Mouse (Mus musculus) cortical plate, adult 2 months (tissue): ENCODE data around the gene Ctnnbl1. TPM values are rescaled to one million over a fixed set of nuclear protein-coding genes. Genes with fewer than 3 reads are reported as not detected.
A peak's percentile ranks its signal among the peaks of the same experiment; 100 is the strongest.

Experiments used
- H3K27ac ChIP-seq: fragments of 200-500 bp; 2 replicates; pipeline ENCODE4 v1.5.1; 2012; ENCODE audit warnings: low read length, control low read depth, inconsistent platforms; ENCODE audit not compliant: insufficient read depth
- H3K4me1 ChIP-seq: fragments of 200-500 bp; 2 replicates; pipeline ENCODE4 v1.6.1; 2011; ENCODE audit warnings: low read length; ENCODE audit not compliant: control insufficient read depth, insufficient read depth
- H3K4me3 ChIP-seq: fragments of 200-500 bp; 2 replicates; pipeline ENCODE4 v1.5.1; 2011; ENCODE audit warnings: mild to moderate bottlenecking, low read length, control low read depth; ENCODE audit not compliant: insufficient read depth
- CTCF ChIP-seq: fragments of 200-500 bp; IDR thresholded peaks from 2 replicates; pipeline ENCODE4 v1.5.1; 2011; ENCODE audit warnings: mild to moderate bottlenecking, control low read depth, low read length; ENCODE audit not compliant: insufficient read depth; ENCODE audit errors: extremely low read depth
- POLR2A ChIP-seq: fragments of 200-500 bp; IDR thresholded peaks from 2 replicates; pipeline ENCODE4 v1.6.1; 2011; ENCODE audit warnings: mild to moderate bottlenecking, low read length, control low read depth; ENCODE audit not compliant: insufficient read depth; ENCODE audit errors: extremely low read depth
- polyA plus RNA-seq: library from polyadenylated mRNA; depleted of rRNA; stranded (reverse); fragments of >200 nt; gene quantifications from 2 replicates; pipeline ENCODE4 v1.2.3, GENCODE M21; 2012

Ctnnbl1 gene
- polyA plus RNA-seq, 1 experiment: 25.8 TPM

DNA sequence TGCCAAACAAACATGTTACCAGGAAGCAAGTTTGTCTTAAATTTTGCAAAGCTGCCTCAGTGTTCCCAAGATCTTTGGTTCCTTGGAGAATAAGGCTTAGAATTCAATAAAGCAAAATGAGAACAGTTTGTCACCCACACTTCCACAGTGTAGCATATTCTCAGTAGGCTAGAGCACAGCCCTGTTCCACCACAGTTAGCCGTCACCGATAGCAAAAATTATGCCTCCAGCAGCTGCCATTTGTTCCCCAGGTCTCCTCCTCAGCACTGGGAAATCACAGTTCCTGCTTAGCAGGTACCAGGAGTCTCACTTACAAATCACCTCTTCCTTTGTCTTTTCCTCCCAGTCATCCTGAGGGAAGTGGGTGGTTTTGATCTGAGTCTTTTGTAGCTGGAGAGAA, 10.8 kb downstream of the Ctnnbl1 start:
- Histone ChIP-seq H3K4me1 (peaks cover 8% of the 10 kb centered on the region), H3K4me3 (no peak overlapping the region), H3K27ac (0 out of 2 replicates have a peak overlapping the region, but pooled peaks have one; percentile 32)
- TF ChIP-seq POLR2A: no peak
- no peak for TF ChIP-seq CTCF

DNA sequence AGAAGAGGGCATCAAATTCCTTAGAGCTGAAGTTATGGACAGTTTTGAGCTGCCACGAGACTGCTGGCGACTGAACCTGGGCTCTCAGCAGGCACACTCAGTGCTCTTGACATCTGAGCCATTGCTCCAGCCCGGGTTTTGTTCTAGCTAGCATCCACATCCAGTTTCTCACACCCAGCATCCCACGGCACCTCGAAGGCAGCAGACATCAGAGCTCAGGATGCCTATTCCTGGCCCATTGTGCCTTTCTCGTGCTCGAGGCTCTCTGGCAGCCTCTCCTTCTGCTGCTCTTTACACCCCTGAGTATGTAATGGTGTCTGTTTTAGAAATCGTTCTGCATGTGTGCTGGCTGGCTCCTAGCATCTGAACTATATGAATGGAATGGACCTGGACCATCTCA, 13.3 kb downstream of the Ctnnbl1 start:
- Histone ChIP-seq H3K27ac (no peak overlapping the region), H3K4me1 (peaks cover 8% of the 10 kb centered on the region), H3K4me3 (no peak overlapping the region)
- TF ChIP-seq POLR2A (no peak), CTCF (no peak)

DNA sequence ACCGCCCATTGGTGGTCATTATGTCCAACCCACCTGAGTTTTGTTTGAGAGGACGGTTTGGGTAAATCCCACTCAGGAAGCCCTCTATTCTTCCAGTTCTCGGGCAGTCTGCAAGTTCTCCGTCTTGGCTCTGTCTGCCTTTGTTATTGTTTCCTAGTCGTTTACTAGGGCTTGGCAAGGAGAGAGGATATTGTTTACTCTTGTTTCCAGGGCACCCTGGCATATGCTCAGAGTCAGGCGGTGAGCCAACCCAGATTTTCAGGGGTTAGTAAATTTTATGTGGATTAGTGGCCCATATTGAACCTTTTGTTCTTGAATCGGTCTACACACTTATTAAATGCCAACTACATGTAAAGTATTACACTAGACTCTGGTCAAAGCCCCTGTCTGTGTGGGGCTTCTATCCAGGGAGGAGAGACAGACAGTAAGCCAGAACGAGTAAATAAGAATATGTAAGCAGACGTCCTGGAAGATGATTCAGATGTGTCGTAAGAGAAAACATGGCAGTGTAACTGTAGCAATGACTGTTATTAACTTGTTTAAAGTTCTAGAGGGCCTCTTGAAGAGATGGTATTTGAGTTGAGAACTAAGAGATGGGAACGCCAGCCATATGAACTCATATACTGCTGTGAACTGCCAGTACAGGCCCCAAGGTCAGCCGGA, 13.9 kb downstream of the Ctnnbl1 start:
- no peak for TF ChIP-seq POLR2A
- TF ChIP-seq CTCF: no peak
- H3K4me3 ChIP-seq: no peak overlapping the region
- peaks cover 8% of the 10 kb centered on the region for H3K4me1 ChIP-seq
- no peak overlapping the region for H3K27ac ChIP-seq

DNA sequence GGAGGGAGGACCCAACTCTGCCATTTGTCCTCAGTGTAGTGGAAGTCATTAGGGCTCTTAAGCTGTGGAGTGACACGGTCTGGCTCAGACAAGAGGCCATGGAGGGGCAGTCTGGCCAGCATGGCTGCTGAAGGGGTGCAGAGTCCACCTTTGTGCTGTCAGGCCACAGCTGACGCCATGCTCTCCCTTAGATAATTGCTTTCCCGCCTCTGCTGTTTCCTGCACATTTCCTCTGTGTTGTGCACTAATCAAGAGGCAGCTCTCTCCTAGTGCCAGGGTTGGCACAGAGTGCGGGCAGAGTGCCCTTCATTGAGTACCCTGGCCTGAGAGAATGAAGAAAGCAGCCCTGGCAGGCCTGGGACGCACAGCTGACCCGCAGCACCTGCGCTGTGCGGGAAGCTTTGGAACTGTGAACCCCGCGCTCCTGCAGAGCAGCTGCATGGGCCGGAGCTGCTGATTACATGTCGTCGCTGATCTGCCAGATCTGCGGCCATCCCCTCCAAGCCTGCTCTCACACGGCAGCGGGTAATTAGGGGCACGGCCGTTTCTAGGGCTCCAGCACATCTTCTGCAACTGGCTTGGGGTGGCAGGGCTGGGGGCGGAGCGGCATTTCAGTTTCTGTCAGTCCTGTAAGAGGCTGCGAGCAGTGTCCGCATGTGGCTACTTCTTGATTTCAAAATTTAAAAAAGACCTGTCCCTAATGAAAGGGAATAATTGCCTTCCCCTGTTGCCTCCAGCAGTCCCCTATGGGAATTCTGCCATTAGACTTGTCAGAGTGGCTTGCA, 14.6 kb downstream of the Ctnnbl1 start:
- no peak overlapping the region for H3K27ac ChIP-seq
- H3K4me3 ChIP-seq: no peak overlapping the region
- TF ChIP-seq POLR2A (no peak), CTCF (no peak)
- peaks cover 7% of the 10 kb centered on the region for H3K4me1 ChIP-seq

DNA sequence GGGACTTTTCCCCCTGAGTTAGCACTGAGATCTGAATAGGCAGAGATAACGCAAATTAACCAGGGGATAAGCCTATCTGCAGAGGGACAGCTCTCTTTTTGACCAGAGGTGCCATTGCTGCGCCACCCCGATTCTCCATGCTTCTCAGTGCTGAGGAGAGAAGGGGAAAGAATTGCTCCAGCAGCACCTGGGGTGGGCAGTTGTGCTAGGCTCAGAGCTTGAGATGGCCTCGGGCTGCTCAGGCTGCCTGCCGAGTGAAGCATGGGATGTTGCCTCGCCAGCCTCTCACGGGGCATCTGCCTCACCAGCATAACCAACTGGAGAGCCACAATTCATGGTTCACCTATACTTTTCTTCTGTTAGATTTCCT, 15.2 kb downstream of the Ctnnbl1 start:
- Histone ChIP-seq H3K27ac (no peak overlapping the region), H3K4me1 (peaks cover 4% of the 10 kb centered on the region; the same call in 1 of the 2 replicates), H3K4me3 (no peak overlapping the region)
- no peak for TF ChIP-seq POLR2A
- no peak for TF ChIP-seq CTCF

DNA sequence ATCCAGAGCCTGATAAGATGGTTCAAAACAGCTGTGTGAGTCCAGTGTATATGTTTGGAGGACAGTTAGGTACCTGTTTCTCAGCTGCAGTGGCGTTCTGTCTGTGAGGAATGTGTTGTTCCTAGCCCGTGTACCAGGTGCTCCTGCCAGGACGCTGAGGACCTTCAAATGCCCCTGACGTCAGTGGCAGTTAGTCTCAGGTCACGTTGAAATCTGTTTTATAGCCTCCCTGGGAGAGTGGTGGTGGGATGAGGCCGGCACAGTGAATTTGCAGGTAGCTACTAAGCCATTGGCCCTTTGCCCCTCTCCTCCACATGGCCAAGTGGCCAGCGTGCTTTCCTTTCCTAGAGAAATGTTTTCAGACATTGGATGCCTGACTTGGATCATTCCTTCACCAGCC, 18.6 kb downstream of the Ctnnbl1 start:
- no peak overlapping the region for H3K27ac ChIP-seq
- H3K4me1 ChIP-seq: no peaks in the 10 kb centered on the region; the same call in 1 of the 2 replicates
- no peak overlapping the region for H3K4me3 ChIP-seq
- TF ChIP-seq POLR2A: no peak
- no peak for TF ChIP-seq CTCF

DNA sequence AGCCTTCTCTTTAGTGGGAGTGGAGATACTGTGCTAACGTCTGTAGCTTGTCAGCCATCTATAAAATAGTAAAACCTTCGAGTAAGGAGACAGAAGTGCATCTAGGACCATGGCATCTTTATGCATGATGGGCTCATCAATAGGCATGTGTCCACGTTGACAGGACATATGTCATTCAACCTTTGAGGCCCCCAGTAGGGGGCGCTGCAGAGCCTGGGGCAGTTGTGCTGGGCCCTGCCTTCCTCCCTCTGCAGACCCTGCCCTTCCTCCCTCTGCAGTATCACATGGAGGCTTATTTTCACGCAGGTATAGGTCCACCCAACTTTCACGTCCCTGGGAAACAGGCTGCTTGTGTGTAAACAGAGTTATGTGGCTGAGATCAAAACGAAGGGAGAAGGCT, 19.0 kb downstream of the Ctnnbl1 start:
- Histone ChIP-seq H3K4me1 (no peaks in the 10 kb centered on the region; the same call in 1 of the 2 replicates), H3K27ac (no peak overlapping the region), H3K4me3 (no peak overlapping the region)
- TF ChIP-seq POLR2A (no peak), CTCF (peak; percentile 5; the same call in 1 of the 2 replicates)

DNA sequence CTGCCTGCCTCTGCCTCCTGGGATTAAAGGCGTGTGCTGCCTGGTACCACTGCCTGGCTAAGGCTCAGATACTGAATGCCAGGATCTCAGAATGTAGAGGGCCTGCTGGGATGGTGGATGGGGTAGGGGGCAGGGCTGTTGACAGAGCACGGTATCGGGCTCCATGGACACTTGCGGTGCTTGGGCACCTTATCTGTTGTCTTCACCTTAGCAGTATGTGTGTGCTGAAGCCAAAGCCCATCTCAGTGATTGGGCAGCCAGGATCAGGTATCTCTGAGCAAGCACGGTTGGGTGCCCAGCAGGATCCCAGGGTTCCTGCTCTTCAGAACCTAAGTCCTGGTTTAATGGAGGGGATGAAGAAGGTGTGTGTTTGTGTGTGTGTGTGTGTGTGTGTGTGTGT, 21.2 kb downstream of the Ctnnbl1 start:
- no peaks in the 10 kb centered on the region; the same call in 1 of the 2 replicates for H3K4me1 ChIP-seq
- H3K27ac ChIP-seq: no peak overlapping the region
- TF ChIP-seq POLR2A (no peak), CTCF (no peak)
- H3K4me3 ChIP-seq: no peak overlapping the region

DNA sequence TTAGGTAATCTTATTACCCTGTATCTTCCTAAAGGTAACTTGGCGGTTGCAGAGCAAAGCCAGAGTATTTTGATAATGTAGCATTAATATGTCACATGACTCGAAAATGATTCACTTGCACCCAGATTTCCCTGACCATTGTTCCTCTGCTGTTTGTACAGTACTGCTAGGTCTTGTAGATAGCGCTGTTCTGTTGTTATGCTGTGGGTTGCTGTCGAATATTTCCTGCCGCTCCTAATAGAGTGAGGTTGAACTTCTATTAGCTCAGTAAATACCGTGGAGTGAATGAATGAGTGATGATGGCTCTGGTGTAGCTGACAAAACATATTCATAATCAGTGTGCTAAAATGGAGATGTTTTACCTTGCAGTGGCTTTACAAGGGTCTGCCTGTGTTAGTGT, 22.5 kb downstream of the Ctnnbl1 start:
- H3K4me1 ChIP-seq: no peaks in the 10 kb centered on the region; the same call in 1 of the 2 replicates
- no peak for TF ChIP-seq POLR2A
- TF ChIP-seq CTCF: no peak
- no peak overlapping the region for H3K4me3 ChIP-seq
- H3K27ac ChIP-seq: no peak overlapping the region

DNA sequence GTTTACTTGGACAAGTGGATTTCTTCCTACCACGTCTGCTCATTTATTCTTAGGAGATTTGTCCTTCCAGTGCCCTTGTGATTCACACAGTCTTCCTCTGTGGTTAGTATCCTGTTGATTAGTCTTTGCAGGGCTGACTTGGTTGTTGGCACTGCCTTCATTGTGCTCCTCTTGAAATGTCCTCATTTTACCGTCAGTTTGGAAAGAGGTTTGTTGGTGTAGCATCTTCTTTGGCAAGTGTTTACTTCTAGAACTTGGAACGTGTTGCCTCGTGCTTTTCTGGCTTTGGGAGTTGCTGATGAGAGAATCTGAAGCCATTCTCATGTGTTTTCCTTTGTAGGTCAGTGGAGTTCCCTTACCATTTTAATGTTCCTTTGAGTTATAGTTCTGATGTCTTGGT, 25.7 kb downstream of the Ctnnbl1 start:
- TF ChIP-seq CTCF: no peak
- no peak for TF ChIP-seq POLR2A
- peaks cover 1% of the 10 kb centered on the region; the same call in 1 of the 2 replicates for H3K4me1 ChIP-seq
- H3K27ac ChIP-seq: no peak overlapping the region
- no peak overlapping the region for H3K4me3 ChIP-seq
